15 mouse cellular contexts compared by ENCODE assay signal in the genomic region with DNA sequence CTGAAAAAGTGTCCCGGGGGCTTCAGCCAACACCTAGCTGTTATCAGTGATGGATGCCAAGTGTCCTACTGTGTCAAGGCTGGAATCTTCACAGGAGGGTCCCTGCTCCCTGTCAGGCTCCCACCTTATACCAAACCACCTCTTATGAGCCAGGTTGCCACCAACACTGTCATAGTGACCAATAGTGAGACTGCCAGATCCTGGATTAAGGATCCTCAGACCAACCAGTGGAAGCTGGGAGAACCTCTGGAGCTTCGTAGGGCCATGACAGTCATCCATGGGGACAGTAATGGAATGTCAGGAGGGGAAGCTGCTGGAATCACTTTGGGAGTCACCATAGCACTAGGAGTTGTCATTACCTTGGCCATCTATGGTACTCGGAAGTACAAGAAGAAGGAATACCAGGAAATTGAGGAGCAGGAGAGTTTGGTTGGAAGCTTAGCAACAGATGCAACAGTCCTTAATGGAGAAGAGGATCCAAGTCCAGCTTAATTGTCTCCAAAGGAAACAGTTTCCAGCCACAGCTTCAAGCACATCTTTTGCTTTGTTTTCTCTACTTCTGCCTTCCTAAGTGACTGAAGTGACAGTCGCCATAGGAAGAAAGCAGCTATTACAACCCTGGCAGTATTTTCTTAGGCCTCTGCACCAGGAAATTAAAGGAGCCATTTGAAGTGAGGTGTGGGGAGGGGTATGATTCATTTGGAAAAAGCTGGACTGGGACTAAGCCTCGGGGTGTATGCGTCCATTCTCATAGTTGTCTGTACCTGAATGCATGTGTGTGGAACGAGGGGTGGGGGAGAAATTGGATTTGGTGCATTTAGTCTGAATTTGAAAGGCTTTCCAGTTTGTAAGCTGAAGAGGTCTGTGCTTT. TPM values are rescaled to one million over a fixed set of nuclear protein-coding genes. Genes with fewer than 3 reads are reported as not detected.
DNase-seq lines count a peak whose midpoint lies in the region; ATAC-seq and TF ChIP-seq lines count a peak whose summit lies in the region.
"Had no signal": no experiment of that assay in that cellular context is flagged by ENCODE, and none has a peak within 500 bp of the region (broad histone marks: within the 10 kb centered on the region; RNA-seq: fewer than 3 reads in every experiment).

No protein-coding gene starts in this region.

- no peak overlapping the region for H3K4me2 ChIP-seq in limb, embryonic 14.5 days (replicated peaks; ENCODE audit: low read depth, low read length, severe bottlenecking)

- TF ChIP-seq EP300 in ES-Bruce4 (IDR thresholded peaks at IDR 0.05; ENCODE audit: insufficient read depth, low read depth, low read length): no peak

- H3K4me1 ChIP-seq in lung, adult 2 months (ENCODE audit: control insufficient read depth, insufficient read depth, low read length): peaks cover 3% of the 10 kb centered on the region; the same call in 1 of the 2 replicates
- peaks cover 1% of the 10 kb centered on the region for H3K4me1 ChIP-seq in ES-Bruce4 (ENCODE audit: control insufficient read depth, insufficient read depth, low read length)
- H3K4me1 ChIP-seq in limb, embryonic 14.5 days (ENCODE audit: control insufficient read depth, insufficient read depth, low read length): no peaks in the 10 kb centered on the region; the same call in 1 of the 2 replicates

- ATAC-seq in limb, embryonic 14.5 days (ENCODE audit: low FRiP score, low read depth): no peak
- ATAC-seq: hindbrain, postnatal 0 days had no signal

- no peak for TF ChIP-seq POLR2A in lung, adult 2 months (IDR thresholded peaks at IDR 0.05; ENCODE audit: borderline replicate concordance, extremely low read depth, low read depth, low read length)
- no peak for TF ChIP-seq POLR2A in ES-Bruce4 (IDR thresholded peaks at IDR 0.05; ENCODE audit: insufficient read depth, low read length)
- TF ChIP-seq POLR2A in limb, embryonic 14.5 days (IDR thresholded peaks at IDR 0.05; ENCODE audit: borderline replicate concordance, extremely low read depth, insufficient read depth, insufficient read length): no peak

- 0 out of 2 replicates have a peak overlapping the region, but pooled peaks have one; percentile 13 for H3K27ac ChIP-seq in ES-Bruce4 (ENCODE audit: insufficient read depth, low read length)
- 0 out of 2 replicates have a peak overlapping the region, but pooled peaks have one; percentile 13 for H3K27ac ChIP-seq in limb, embryonic 14.5 days (replicated peaks; ENCODE audit: low read depth, low read length)
- H3K27ac ChIP-seq: hindbrain, postnatal 0 days; kidney, postnatal 0 days; liver, embryonic 14.5 days had no signal

- TF ChIP-seq CTCF in lung, adult 2 months (IDR thresholded peaks at IDR 0.05; ENCODE audit: insufficient read depth, low read length): no peak
- TF ChIP-seq CTCF in ES-Bruce4 (IDR thresholded peaks at IDR 0.05; ENCODE audit: low read depth, low read length): no peak

- peaks cover 3% of the 10 kb centered on the region; the same call in 1 of the 2 replicates for H3K9me3 ChIP-seq in ES-Bruce4 (replicated peaks; ENCODE audit: control insufficient read depth, insufficient read depth, low read length, poor library complexity, severe bottlenecking)
- H3K9me3 ChIP-seq in limb, embryonic 14.5 days (ENCODE audit: control insufficient read depth, low read length): no peaks in the 10 kb centered on the region

- H3K27me3 ChIP-seq in ES-Bruce4 (ENCODE audit: control insufficient read depth, insufficient read depth, low read length, poor library complexity, severe bottlenecking): no peaks in the 10 kb centered on the region
- H3K27me3 ChIP-seq in limb, embryonic 14.5 days (ENCODE audit: control insufficient read depth, insufficient read depth, low read length): no peaks in the 10 kb centered on the region

- peak; percentile 87 for DNase-seq in heart, adult 11 months
- no peak for DNase-seq in heart, adult 8-10 months (ENCODE audit: low spot score)
- peak; percentile 15 for DNase-seq in lung, adult 2 months
- DNase-seq in lung, adult 18-20 months: no peak
- DNase-seq in limb, embryonic 14.5 days (ENCODE audit: low spot score): no peak
- no peak for DNase-seq in adrenal gland, postnatal 10 days
- DNase-seq in embryo, embryonic 10 days (ENCODE audit: low spot score): no peak
- DNase-seq: cerebellum, adult 9-11 months had no signal

- no peaks in the 10 kb centered on the region for H3K36me3 ChIP-seq in ES-Bruce4 (ENCODE audit: control insufficient read depth, insufficient read depth, low read length, poor library complexity, severe bottlenecking)
- no peaks in the 10 kb centered on the region for H3K36me3 ChIP-seq in limb, embryonic 14.5 days (ENCODE audit: control insufficient read depth, insufficient read depth, low read length)

- H3K9ac ChIP-seq in ES-Bruce4 (ENCODE audit: low read depth, poor library complexity, severe bottlenecking): no peak overlapping the region
- H3K9ac ChIP-seq in limb, embryonic 14.5 days (ENCODE audit: low read depth, low read length, severe bottlenecking): no peak overlapping the region
- H3K9ac ChIP-seq: liver, embryonic 14.5 days had no signal

- H3K4me3 ChIP-seq in lung, adult 2 months (replicated peaks; ENCODE audit: extremely low read depth, low read depth, low read length): peak overlapping the region; percentile 52
- no peak overlapping the region for H3K4me3 ChIP-seq in ES-Bruce4 (ENCODE audit: low read depth, low read length)
- no peak overlapping the region for H3K4me3 ChIP-seq in limb, embryonic 14.5 days (replicated peaks; ENCODE audit: low read length)

- WGBS in lung, adult 2 months: 58% methylated on average over 7 of the region's 7 CpGs
- 66% methylated on average over 7 of the region's 7 CpGs for WGBS in limb, embryonic 14.5 days

RNA-seq across cellular contexts. Expression of a gene that starts 2.5 kb away (rescaled TPM):
- 10 to 100 TPM in 1 of 4 experiments, 1 to 10 TPM in 3; 5.5 to 14.8 (median 6.2) TPM for total RNA-seq in heart, adult 8-10 months (2022)
- polyA plus RNA-seq in lung, adult 2 months (2012; rRNA removed): 22.2 and 35.3 TPM in 2 replicates
- 0.20 TPM in 1 of 2 replicates, not detected in the other for polyA plus RNA-seq in ES-Bruce4 (2011; ENCODE audit: insufficient read depth, insufficient read length, low read depth, missing spikeins)
- 3.5 and 3.6 TPM in 2 replicates for polyA plus RNA-seq in limb, embryonic 14.5 days (2012; rRNA removed)
- 0.92 and 1.00 TPM in 2 replicates for polyA plus RNA-seq in limb, embryonic 14.5 days (2014; fragmentation: Nextera tagmentation; extraction: Ambion mirVana)
- 10 to 100 TPM; 15.1 to 16.1 TPM for total RNA-seq in adrenal gland, postnatal 10 days (2021)
- total RNA-seq: MEL had no signal

RNA-seq across cellular contexts. Expression of a gene that starts 35.4 kb away (rescaled TPM):
- total RNA-seq in heart, adult 8-10 months (2022): not detected
- not detected in 2 replicates for polyA plus RNA-seq in lung, adult 2 months (2012; rRNA removed)
- polyA plus RNA-seq in ES-Bruce4 (2011; ENCODE audit: insufficient read depth, insufficient read length, low read depth, missing spikeins): not detected in 2 replicates
- polyA plus RNA-seq in limb, embryonic 14.5 days (2012; rRNA removed): not detected in 2 replicates
- not detected in 2 replicates for polyA plus RNA-seq in limb, embryonic 14.5 days (2014; fragmentation: Nextera tagmentation; extraction: Ambion mirVana)
- not detected for total RNA-seq in adrenal gland, postnatal 10 days (2021)
- total RNA-seq: hindbrain, postnatal 0 days; layer of hippocampus, postnatal 14 days; MEL had no signal
- polyA plus RNA-seq: heart, embryonic 14.5 days; hindbrain, postnatal 0 days; kidney, postnatal 0 days; liver, embryonic 14.5 days had no signal

RNA-seq across cellular contexts. Expression of a gene that starts 38.2 kb away (rescaled TPM):
- total RNA-seq in heart, adult 8-10 months (2022): 1 to 10 TPM; 4.1 to 5.4 (median 4.7) TPM
- polyA plus RNA-seq in lung, adult 2 months (2012; rRNA removed): 10.3 and 13.8 TPM in 2 replicates
- 4.0 and 5.1 TPM in 2 replicates for polyA plus RNA-seq in ES-Bruce4 (2011; ENCODE audit: insufficient read depth, insufficient read length, low read depth, missing spikeins)
- 10.3 and 10.6 TPM in 2 replicates for polyA plus RNA-seq in limb, embryonic 14.5 days (2012; rRNA removed)
- polyA plus RNA-seq in limb, embryonic 14.5 days (2014; fragmentation: Nextera tagmentation; extraction: Ambion mirVana): 10.4 TPM in 2 replicates
- 10 to 100 TPM; 22.5 to 24.4 TPM for total RNA-seq in adrenal gland, postnatal 10 days (2021)

RNA-seq across cellular contexts. Expression of a gene that starts 45.9 kb away (rescaled TPM):
- total RNA-seq in heart, adult 8-10 months (2022): not detected
- not detected in 2 replicates for polyA plus RNA-seq in lung, adult 2 months (2012; rRNA removed)
- polyA plus RNA-seq in ES-Bruce4 (2011; ENCODE audit: insufficient read depth, insufficient read length, low read depth, missing spikeins): 0.46 and 0.64 TPM in 2 replicates
- polyA plus RNA-seq in limb, embryonic 14.5 days (2012; rRNA removed): not detected in 2 replicates
- not detected in 2 replicates for polyA plus RNA-seq in limb, embryonic 14.5 days (2014; fragmentation: Nextera tagmentation; extraction: Ambion mirVana)
- total RNA-seq in adrenal gland, postnatal 10 days (2021): not detected
- total RNA-seq: hindbrain, postnatal 0 days; layer of hippocampus, postnatal 14 days; MEL had no signal
- polyA plus RNA-seq: heart, embryonic 14.5 days; hindbrain, postnatal 0 days; kidney, postnatal 0 days; liver, embryonic 14.5 days had no signal

Comparison
In these comparisons a context has a peak if more than half of its experiments do, and no peak if none do; other contexts are left out.
1. DNase-seq: peak in heart, adult 11 months (single experiment) and lung, adult 2 months (single experiment); none in heart, adult 8-10 months (single experiment), lung, adult 18-20 months (0 of 2), limb, embryonic 14.5 days (single experiment), adrenal gland, postnatal 10 days (single experiment) and embryo, embryonic 10 days (single experiment).